Mouse (Mus musculus) heart, embryonic 11.5 days (tissue): ENCODE results near the gene Zmat3. TPM values are rescaled to one million over a fixed set of nuclear protein-coding genes. Genes with fewer than 3 reads are reported as not detected.

ENCODE experiments used
- ATAC-seq: fragments of 200-750 bp; cut with Nextera tagmentation; replicated peaks from 2 replicates; pipeline ENCODE4 v1.8.0; 2017; ENCODE audit warnings: moderate library complexity; ENCODE audit not compliant: insufficient number of reproducible peaks, low FRiP score, low TSS enrichment
- H3K27ac ChIP-seq: fragments of 300-500 bp; sonication (generic); 2 replicates; pipeline ENCODE4 v1.5.1; 2014; ENCODE audit warnings: mild to moderate bottlenecking, low read depth, low read length
- H3K27me3 ChIP-seq: fragments of 300-500 bp; sonication (generic); 2 replicates; pipeline ENCODE4 v1.6.1; 2014; ENCODE audit warnings: mild to moderate bottlenecking, low read length, mixed read lengths; ENCODE audit not compliant: control insufficient read depth, insufficient read depth
- H3K36me3 ChIP-seq: fragments of 300-500 bp; sonication (generic); 2 replicates; pipeline ENCODE4 v1.6.1; 2014; ENCODE audit warnings: mild to moderate bottlenecking, low read length, moderate library complexity, mixed read lengths; ENCODE audit not compliant: control insufficient read depth, insufficient read depth
- H3K4me1 ChIP-seq: fragments of 300-500 bp; sonication (generic); 2 replicates; pipeline ENCODE4 v1.6.1; 2014; ENCODE audit warnings: low read length; ENCODE audit not compliant: control insufficient read depth, insufficient read depth
- H3K4me2 ChIP-seq: fragments of 300-500 bp; sonication (generic); 2 replicates; pipeline ENCODE4 v1.6.1; 2014; ENCODE audit warnings: mild to moderate bottlenecking, moderate library complexity
- H3K4me3 ChIP-seq: fragments of 300-500 bp; sonication (generic); 2 replicates; pipeline ENCODE4 v1.5.1; 2014; ENCODE audit warnings: low read depth, low read length
- H3K9ac ChIP-seq: fragments of 300-500 bp; sonication (generic); 2 replicates; pipeline ENCODE4 v1.6.1; 2014; ENCODE audit warnings: mild to moderate bottlenecking, low read depth, low read length, moderate library complexity
- H3K9me3 ChIP-seq: fragments of 300-500 bp; sonication (generic); replicated peaks from 2 replicates; pipeline ENCODE4 v1.6.1; 2016; ENCODE audit warnings: low read length; ENCODE audit not compliant: control insufficient read depth
- WGBS: fragments of 180-500 bp; shearing (Covaris S2); extraction: QIAGEN DNeasy Blood & Tissue Kit; methylation state at CpG from one replicate; pipeline ENCODE4 v1.1.7; 2014; ENCODE audit not compliant: insufficient replicate concordance; 5-methylcytosine and 5-hydroxymethylcytosine counted together
- polyA plus RNA-seq: library from polyadenylated mRNA; unstranded; fragments of >200 nt; fragmentation: Nextera tagmentation; extraction: Ambion mirVana; gene quantifications from 2 replicates; pipeline ENCODE4 v1.2.1, GENCODE M21; 2014

The Zmat3 gene
- polyA plus RNA-seq, 1 experiment from 2014 or later: 5.3 TPM

DNA sequence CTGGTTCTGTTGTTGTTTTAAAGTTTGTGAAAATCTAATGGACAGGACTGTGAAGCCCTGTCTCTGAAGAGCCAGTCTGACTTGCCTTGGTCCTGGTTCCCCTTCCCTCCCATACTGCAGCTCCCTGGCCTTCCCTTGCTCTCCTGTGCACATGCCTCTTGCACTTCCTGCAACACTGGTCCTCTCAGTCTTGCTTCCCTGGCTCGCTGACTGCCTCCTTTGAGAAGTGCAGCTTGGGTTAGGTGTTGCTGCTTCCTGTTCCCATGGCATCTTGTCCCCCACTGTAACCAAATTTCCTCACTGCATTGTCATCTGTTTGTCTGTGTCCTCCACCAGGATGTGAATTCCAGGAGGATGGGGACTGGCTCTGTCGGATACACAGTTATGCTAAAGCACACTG, 34.1 kb upstream of the Zmat3 start:
- no peak overlapping the region for H3K27ac ChIP-seq
- no peak for ATAC-seq
- WGBS: 47% methylated on average over 2 of the region's 2 CpGs
- H3K9ac ChIP-seq: no peak overlapping the region
- no peak overlapping the region for H3K4me2 ChIP-seq
- H3K36me3 ChIP-seq: no peaks in the 10 kb centered on the region
- peaks cover 36% of the 10 kb centered on the region for H3K4me1 ChIP-seq
- no peaks in the 10 kb centered on the region for H3K9me3 ChIP-seq
- H3K27me3 ChIP-seq: no peaks in the 10 kb centered on the region
- no peak overlapping the region for H3K4me3 ChIP-seq

DNA sequence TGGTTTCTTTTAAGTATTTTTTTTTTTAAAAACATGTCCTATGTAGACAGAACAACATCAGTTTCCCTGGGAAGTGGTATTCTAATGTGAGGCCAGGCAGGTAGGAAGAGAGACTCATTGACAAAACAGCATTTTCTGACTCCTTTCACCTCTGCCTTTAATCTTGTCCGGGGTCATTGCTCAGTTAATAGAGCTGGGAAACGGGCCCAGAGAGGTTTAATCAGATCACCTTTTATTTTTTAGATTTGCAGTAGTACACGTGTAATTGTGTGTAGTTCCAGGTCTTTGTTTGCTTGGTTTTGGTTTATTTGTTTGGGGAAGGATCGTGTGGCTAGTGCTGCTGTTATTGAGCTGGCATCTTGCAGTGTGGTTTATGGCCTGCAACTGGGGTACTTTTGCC, 33.6 kb upstream of the Zmat3 start:
- H3K27ac ChIP-seq: no peak overlapping the region
- WGBS: 54% methylated on average over 4 of the region's 4 CpGs
- H3K4me3 ChIP-seq: no peak overlapping the region
- H3K4me1 ChIP-seq: peaks cover 34% of the 10 kb centered on the region
- no peak overlapping the region for H3K4me2 ChIP-seq
- H3K36me3 ChIP-seq: no peaks in the 10 kb centered on the region
- no peaks in the 10 kb centered on the region for H3K9me3 ChIP-seq
- H3K9ac ChIP-seq: no peak overlapping the region
- H3K27me3 ChIP-seq: no peaks in the 10 kb centered on the region
- no peak for ATAC-seq

DNA sequence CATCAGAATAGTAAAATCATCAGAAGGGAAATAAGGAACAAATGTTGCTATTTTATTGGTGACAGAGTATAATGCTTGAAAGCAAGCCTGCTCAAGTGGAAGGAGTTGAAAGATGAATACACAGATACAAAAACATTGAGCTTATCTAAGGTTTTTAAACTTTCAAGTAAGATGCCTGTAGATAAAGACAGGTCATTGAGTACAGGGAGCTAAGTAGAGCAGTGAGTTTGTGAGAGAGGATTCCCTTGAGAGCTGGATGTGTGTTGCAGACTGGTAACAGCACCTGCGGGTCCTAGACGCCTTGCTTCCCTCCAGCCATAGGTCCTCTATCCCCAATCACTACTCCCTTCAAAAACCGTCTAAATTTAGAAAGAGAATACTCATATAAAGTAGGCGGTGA, 32.8 kb upstream of the Zmat3 start:
- Histone ChIP-seq H3K4me2 (peak overlapping the region; percentile 69), H3K36me3 (no peaks in the 10 kb centered on the region), H3K9me3 (no peaks in the 10 kb centered on the region), H3K27ac (no peak overlapping the region), H3K27me3 (no peaks in the 10 kb centered on the region), H3K4me1 (peaks cover 29% of the 10 kb centered on the region), H3K4me3 (peak overlapping the region; percentile 20), H3K9ac (no peak overlapping the region)
- no peak for ATAC-seq
- 18% methylated on average over 4 of the region's 4 CpGs for WGBS

DNA sequence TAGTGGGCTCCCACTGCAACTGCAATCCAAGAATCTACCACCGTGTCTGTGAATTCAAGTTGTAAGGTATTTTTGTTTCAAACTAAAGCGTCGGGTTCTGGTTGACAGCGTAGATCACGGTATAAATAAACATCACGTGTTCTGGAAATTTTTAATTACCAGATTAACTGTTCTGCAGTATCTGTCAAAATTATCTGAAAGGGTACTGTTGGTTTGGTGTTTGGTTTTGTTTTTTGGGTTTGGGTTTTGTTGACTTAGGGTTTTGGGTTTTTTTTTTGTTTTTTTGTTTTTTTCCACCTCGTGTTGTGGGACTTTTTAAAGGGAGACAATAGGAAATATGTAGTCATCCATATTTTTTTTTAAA, 32.3 kb upstream of the Zmat3 start:
- Histone ChIP-seq H3K9me3 (no peaks in the 10 kb centered on the region), H3K4me1 (peaks cover 24% of the 10 kb centered on the region), H3K27me3 (no peaks in the 10 kb centered on the region), H3K36me3 (no peaks in the 10 kb centered on the region), H3K4me2 (peak overlapping the region; percentile 69), H3K27ac (no peak overlapping the region), H3K4me3 (peak overlapping the region; percentile 93), H3K9ac (peak overlapping the region; percentile 96; the same call in 1 of the 2 replicates)
- WGBS: 2% methylated on average over 7 of the region's 7 CpGs
- no peak for ATAC-seq

DNA sequence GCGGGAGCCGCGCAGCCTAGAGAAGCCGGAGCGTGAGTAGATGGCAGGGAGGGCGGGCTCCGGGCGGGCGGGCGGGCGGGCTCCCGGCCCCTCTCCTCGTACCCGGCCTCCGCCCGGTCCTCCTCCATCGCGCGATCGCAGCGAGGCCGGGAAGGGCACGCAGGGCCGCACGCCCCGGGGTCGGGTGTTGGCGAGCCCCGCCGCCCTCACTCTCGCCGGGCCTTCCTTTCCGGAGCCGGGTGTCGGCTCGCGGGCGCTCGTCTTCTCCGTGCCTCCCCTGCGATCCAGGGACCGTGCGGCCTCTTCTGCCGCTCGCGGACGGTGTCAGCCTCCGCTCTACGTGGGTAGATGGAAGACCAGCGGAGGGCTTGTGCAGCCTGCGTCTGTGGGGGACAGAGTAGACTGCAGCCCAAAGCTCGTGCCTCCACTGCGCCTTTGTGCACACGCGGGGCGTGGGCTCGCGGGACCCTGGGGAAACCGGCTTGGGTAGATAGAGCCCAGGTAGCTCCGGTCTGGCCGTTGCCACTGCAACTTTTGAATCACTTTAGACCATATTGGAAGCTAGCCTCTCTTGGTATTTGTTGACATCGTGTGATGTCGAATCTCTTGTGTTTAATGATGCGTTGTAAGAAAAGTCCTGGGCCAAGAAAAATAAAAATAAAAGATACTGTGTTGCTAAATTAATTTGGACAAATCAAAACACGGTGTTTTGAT, 31.8 kb upstream of the Zmat3 start, which contains the start of gene Pik3ca:
Pik3ca (plus strand) TSS at position 211 of the 714 bp plus-strand sequence.
- H3K27ac ChIP-seq: peak within 1 kb of the TSS; percentile 97
- H3K9me3 ChIP-seq: no peaks in the 10 kb centered on the region
- H3K27me3 ChIP-seq: no peaks in the 10 kb centered on the region
- under 1% methylated on average over 35 of the region's 65 CpGs for WGBS
- H3K36me3 ChIP-seq: no peaks in the 10 kb centered on the region
- ATAC-seq: peak; percentile 56
- H3K4me2 ChIP-seq: peak within 1 kb of the TSS; percentile 79
- peak within 1 kb of the TSS; percentile 93 for H3K4me3 ChIP-seq
- H3K4me1 ChIP-seq: peaks cover 23% of the 10 kb centered on the region
- peak within 1 kb of the TSS; percentile 96 for H3K9ac ChIP-seq

DNA sequence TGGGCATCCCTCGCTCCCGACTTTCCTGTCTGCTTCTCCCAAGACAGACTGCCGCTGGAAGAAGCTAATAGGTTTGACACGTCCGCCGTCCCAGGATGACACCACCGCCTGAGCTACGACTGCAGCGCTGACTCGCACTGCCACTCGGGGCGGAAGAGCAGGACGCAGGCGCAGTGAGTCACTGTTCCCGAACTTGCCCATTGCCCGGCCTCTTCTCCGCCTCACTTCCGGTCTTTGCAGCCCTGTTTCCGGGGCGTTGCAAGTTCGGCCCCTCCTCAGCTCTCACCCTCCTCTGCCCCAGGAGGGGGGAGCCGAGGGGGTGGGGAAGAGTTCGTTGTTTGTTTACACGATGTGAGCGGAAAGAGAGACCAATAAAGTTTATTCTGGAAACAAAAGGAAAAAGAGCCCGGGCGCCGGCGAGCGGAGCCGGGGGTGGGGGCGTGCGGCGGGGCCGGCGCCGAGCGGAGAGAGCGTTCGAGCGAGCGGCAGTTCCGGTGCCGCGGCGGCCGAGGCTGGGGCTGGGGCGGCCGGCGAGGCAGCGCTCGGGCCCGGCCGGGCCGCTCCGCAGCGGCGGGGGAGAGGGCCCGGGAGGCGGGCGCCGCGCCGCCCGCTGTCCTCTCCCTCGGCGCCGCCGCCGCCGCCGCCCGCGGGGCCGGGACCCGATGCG, 31.1 kb upstream of the Zmat3 start:
- H3K9ac ChIP-seq: peak overlapping the region; percentile 96
- peak overlapping the region; percentile 93 for H3K4me3 ChIP-seq
- no peaks in the 10 kb centered on the region for H3K9me3 ChIP-seq
- H3K27ac ChIP-seq: peak overlapping the region; percentile 97
- no peaks in the 10 kb centered on the region for H3K27me3 ChIP-seq
- H3K4me2 ChIP-seq: peak overlapping the region; percentile 79
- no peaks in the 10 kb centered on the region for H3K36me3 ChIP-seq
- peak; percentile 96 for ATAC-seq
- WGBS: under 1% methylated on average over 58 of the region's 77 CpGs
- H3K4me1 ChIP-seq: peaks cover 23% of the 10 kb centered on the region

DNA sequence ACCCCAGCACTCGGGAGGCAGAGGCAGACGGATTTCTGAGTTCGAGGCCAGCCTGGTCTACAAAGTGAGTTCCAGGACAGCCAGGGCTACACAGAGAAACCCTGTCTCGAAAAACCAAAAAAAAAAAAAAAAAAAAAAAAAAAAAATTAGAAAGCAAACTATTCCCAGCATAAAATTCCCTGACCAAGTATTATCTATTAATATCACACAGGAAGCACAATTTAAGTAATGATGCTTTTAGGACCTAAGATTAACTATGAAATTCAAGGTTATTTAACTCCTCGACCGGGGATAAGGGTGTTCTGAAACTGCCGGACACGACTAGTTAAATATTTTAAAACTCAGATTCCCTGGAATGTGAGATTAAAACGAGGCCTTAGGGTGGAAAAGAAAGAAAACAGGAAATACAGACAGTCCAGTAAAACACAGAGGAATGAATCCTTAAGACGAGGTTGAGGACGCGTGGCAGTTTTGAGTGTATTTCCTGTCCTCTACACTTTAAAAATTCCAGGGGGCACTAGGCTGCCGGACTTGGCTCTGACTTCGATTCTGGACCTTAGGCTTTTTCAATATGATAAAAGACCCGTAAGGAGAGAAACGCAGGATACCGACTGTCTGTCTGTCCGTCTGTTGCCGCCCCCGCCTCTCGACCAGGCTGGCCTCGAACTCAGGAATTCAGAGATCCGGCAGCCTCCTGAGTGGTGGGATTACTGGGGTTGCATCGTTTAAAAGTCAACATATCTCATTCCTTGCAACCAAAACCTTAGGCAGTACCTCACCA, 30.1 kb upstream of the Zmat3 start:
- Histone ChIP-seq H3K4me1 (peaks cover 19% of the 10 kb centered on the region), H3K4me3 (peak overlapping the region; percentile 93), H3K27ac (peak overlapping the region; percentile 97), H3K36me3 (no peaks in the 10 kb centered on the region), H3K9me3 (no peaks in the 10 kb centered on the region), H3K27me3 (no peaks in the 10 kb centered on the region), H3K9ac (peak overlapping the region; percentile 75), H3K4me2 (peak overlapping the region; percentile 79)
- WGBS: 23% methylated on average over 23 of the region's 24 CpGs
- 0 out of 2 replicates have a peak, but pooled peaks have one; percentile 4 for ATAC-seq

DNA sequence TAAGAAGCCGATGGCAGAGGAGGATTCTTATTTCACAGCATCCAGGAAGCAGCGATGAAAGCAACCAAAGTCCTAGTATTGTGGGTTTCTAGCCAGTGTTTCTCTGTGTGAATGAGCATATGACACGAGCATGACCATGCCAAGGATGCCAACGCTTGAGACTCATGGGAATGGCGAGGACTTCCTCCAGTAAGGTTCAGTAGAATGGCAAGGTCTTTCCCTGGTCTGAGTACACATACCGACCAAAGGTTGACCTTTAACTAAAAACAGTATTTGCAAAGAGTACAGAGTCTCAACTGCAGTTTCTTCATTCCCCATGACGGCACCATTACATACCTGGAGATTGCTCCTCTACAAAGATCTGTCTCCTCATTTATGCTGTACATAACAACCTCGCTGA, 28.2 kb upstream of the Zmat3 start:
- H3K4me3 ChIP-seq: no peak overlapping the region
- no peaks in the 10 kb centered on the region for H3K36me3 ChIP-seq
- no peak overlapping the region for H3K27ac ChIP-seq
- no peak overlapping the region for H3K9ac ChIP-seq
- no peaks in the 10 kb centered on the region for H3K9me3 ChIP-seq
- H3K4me2 ChIP-seq: no peak overlapping the region
- no peak for ATAC-seq
- no peaks in the 10 kb centered on the region for H3K27me3 ChIP-seq
- H3K4me1 ChIP-seq: peaks cover 6% of the 10 kb centered on the region
- WGBS: 89% methylated on average over 8 of the region's 8 CpGs
